Mouse (Mus musculus): ENCODE data around the gene Tdrd9.

Gene Tdrd9

GRCm38 (mm10) chr12:112108696-112109445, 137.5 kb downstream of the Tdrd9 start:
- DNase-seq: no peak

GRCm38 (mm10) chr12:112109701-112110100, 138.3 kb downstream of the Tdrd9 start:
- DNase-seq: no peak

- DNase-seq: no peak
These were observed 140.0 kb downstream of the Tdrd9 start for GRCm38 (mm10) chr12:112111323-112111722.

- no peak for DNase-seq
These were observed 140.9 kb downstream of the Tdrd9 start for GRCm38 (mm10) chr12:112112235-112112634.

- no peak for DNase-seq
These were observed 141.5 kb downstream of the Tdrd9 start for GRCm38 (mm10) chr12:112112686-112113396.

- peak; percentile 75 for DNase-seq
These were observed 142.4 kb downstream of the Tdrd9 start for GRCm38 (mm10) chr12:112113710-112114109.

- no peak for DNase-seq
These were observed 145.6 kb downstream of the Tdrd9 start for GRCm38 (mm10) chr12:112117006-112117405.

GRCm38 (mm10) chr12:112117649-112118048, 146.3 kb downstream of the Tdrd9 start:
- peak; percentile 81 for DNase-seq
